Mouse (Mus musculus) spleen, postnatal 14 days (tissue): ENCODE results near the gene Treml1.

Experiments used
- DNase-seq, 2 experiments: peaks; one replicate each; pipeline ENCODE4 v3.0.0; 2021 to 2022; ENCODE audit warnings: low spot score in 2 of 2

Gene Treml1

DNA sequence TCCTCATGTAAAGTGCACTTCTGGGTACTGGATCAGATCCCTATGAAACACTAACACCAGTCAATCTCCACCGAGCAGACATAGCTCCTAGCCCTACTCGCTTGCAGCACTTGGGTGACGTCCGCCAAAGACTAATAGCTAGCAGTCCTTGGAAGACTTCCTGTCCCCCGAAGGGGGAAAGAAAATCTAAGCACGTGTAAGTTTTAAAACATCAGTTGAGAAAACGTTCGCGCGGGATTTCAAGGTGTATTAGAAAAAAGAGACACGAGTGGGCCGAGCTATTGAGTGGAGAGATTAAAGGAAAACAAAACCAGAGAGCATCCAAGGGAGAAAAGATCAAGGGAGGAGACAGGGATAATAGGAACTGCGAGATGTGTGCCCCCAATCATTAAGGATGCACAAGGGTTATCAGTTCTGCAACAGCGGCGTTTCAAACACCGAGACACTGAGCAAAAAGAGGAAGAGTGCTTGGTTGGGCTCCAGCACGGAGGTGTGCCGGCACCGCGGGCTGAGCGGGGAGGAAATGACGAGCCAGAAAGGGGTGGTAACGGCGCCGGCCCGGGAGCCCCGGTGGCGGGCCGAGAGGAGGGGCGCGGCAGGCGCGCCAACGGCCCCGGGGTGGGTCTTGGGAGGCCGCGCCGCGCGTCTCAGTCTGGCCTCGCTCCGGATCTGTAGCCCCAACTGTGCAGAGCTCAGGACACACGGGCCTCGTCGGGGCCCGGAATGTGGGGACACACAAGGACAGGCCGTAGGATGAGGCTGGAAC lies 49.0 kb downstream of the Treml1 start:
- peak; percentile 76 to 82 for DNase-seq

DNA sequence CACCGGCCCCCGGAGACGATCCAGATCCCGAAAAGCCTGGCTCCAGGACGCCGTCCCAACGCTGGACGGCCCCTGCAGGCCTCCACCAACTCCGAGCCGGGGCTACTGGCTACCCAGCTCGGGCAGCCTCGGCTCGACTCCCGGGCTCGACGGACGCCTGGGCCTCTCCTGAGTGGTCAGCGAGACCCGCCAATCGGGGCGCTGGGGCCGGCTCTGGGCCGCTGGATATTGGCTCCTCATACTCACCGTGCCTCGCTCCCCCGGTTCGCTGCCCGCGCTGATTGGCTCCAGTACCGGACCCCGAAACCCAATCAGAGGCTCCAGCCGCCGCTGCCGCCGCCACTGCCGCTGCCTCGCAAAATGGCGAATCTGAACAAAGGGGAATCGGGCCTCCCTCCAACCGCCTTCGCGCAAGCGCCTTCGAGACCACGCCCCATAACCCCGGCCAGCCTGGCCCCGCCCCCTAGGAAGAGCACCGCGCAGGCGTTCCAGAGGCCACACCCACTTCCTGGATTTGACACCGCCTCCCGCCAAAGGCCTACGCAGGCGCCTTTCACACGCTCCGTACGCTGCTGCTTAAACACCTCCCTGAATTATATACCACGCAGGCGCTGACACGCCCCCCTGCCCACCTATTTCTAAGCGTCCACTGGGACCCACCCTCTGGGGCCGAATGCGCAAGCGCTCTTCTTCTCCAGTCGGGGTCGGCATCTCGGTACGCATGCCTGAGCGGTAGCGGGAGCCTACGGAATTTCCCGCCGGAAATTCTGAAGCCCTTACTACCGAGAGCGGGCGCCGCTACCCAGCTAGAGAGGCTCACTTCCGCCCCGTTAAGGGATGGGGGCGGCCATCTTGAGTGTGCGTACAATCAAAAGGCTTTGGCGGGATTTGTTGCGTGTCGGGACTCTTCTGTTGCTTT lies 49.9 kb downstream of the Treml1 start, which contains the start of the genes Nfya and Oard1:
Gene Nfya, minus strand, starts transcription at position 527 of the 919 bp plus-strand sequence.
Gene Oard1, plus strand, starts transcription at position 635 of the 919 bp plus-strand sequence.
- peak; percentile 100 for DNase-seq

DNA sequence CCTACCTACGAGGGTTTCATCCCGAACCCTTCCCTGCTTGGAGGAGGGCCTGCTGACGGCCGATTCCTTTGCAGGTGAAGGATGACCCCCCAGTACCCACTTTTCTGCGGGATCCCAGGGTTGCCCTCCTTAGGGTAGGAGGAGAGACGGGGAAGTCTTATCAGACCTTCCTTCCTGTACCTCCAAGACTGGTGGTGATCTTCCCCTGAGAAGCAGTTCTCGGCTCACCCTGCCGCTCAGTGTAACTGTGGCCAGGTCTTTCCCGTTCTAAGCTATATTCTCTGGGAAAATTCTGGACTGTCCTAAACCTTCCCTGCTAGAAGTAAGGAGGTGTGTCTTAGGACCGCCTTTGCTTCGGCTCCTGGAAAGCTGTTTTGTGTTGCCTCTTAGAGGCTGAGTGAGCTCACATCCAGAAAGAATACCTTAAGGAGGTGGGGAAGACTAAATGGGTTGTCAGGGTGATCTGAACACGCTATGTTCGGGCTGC lies 50.6 kb downstream of the Treml1 start:
- DNase-seq = no peak

DNA sequence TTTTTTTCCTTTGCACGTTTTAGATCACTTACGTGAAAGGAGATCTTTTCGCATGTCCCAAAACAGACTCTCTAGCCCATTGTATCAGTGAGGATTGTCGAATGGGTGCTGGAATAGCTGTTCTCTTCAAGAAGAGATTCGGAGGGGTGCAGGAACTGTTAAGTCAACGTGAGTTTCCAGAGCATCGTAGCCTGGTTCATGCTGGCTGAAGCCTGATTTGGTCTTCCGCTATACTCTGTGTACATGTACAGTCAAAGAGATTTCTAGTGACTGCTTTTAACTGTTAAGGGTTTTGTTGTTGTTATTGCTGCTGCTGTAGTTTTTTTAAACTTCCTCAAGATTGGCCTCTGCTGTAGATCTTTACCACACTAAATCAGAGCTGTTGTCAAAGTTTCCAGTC lies 51.5 kb downstream of the Treml1 start:
- DNase-seq = no peak

DNA sequence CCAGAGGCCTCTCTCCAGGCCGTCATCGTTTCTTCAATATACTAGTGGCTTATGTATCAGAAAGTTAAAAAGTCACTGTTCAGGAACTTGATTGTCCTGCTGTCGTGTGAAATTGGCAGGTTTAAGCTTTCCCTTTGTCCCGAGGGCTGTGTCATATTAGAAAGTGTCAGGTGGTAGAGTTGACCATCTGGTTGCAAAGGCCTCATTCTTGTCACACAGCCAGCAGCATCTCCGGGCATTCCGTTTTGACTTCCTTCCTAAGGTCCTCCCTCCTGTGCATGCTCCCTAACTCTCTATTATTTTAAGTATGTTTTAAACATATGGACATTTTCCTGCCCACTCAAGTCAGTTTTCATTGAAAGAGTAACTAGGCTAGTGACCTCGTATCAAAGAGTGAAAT lies 56.3 kb downstream of the Treml1 start:
- no peak for DNase-seq
